ENCODE assay signal across 10 mouse cellular contexts in genomic region chr4:59457941-59458340, GRCm38 (mm10). TPM values are rescaled to one million over a fixed set of nuclear protein-coding genes. Genes with fewer than 3 reads are reported as not detected.
A peak's percentile ranks its signal among the peaks of the same experiment; 100 is the strongest.
DNase-seq lines count a peak whose midpoint lies in the region; ATAC-seq and TF ChIP-seq lines count a peak whose summit lies in the region.
"Had no signal": no experiment of that assay in that cellular context is flagged by ENCODE, and none has a peak within 500 bp of the region (broad histone marks: within the 10 kb centered on the region; RNA-seq: fewer than 3 reads in every experiment).

No protein-coding gene starts in this region.

- WGBS in hindbrain, postnatal 0 days: 34% methylated on average over 9 of the region's 9 CpGs
- 47% methylated on average over 9 of the region's 9 CpGs for WGBS in hindbrain, embryonic 12.5 days
- 54% methylated on average over 9 of the region's 9 CpGs for WGBS in heart, embryonic 10.5 days

- H3K9me3 ChIP-seq in hindbrain, postnatal 0 days (ENCODE audit: low read length): no peaks in the 10 kb centered on the region
- no peaks in the 10 kb centered on the region for H3K9me3 ChIP-seq in hindbrain, embryonic 12.5 days (replicated peaks)
- no peaks in the 10 kb centered on the region for H3K9me3 ChIP-seq in heart, embryonic 10.5 days
- H3K9me3 ChIP-seq: G1E had no signal

- no peak overlapping the region for H3K4me3 ChIP-seq in hindbrain, postnatal 0 days (ENCODE audit: low read length)
- no peak overlapping the region for H3K4me3 ChIP-seq in hindbrain, embryonic 12.5 days
- H3K4me3 ChIP-seq in heart, embryonic 10.5 days: no peak overlapping the region

- no peak overlapping the region for H3K27ac ChIP-seq in hindbrain, postnatal 0 days
- H3K27ac ChIP-seq in hindbrain, embryonic 12.5 days: no peak overlapping the region
- 0 out of 2 replicates have a peak overlapping the region, but pooled peaks have one; percentile 10 for H3K27ac ChIP-seq in heart, embryonic 10.5 days

- peak; percentile 7 for DNase-seq in hindbrain, postnatal 0 days (ENCODE audit: low spot score)
- peak; percentile 74 for DNase-seq in R1 (ENCODE audit: low read depth, low spot score)
- DNase-seq in heart, embryonic 10.5 days (ENCODE audit: low spot score): no peak
- DNase-seq in lung, postnatal 10 days: peak; percentile 81
- DNase-seq in frontal cortex, postnatal 14 days (ENCODE audit: low spot score in 2 of 2): no peak
- DNase-seq in right cerebral cortex, postnatal 36 days (ENCODE audit: low spot score in 2 of 2): no peak
- DNase-seq: layer of hippocampus, adult 9-11 months had no signal

- no peaks in the 10 kb centered on the region for H3K36me3 ChIP-seq in hindbrain, postnatal 0 days (ENCODE audit: insufficient read depth, low read length)
- no peaks in the 10 kb centered on the region for H3K36me3 ChIP-seq in hindbrain, embryonic 12.5 days
- no peaks in the 10 kb centered on the region for H3K36me3 ChIP-seq in heart, embryonic 10.5 days
- H3K36me3 ChIP-seq: G1E had no signal

- H3K27me3 ChIP-seq in hindbrain, postnatal 0 days (ENCODE audit: insufficient read depth, low read length): no peaks in the 10 kb centered on the region
- H3K27me3 ChIP-seq in hindbrain, embryonic 12.5 days: no peaks in the 10 kb centered on the region
- H3K27me3 ChIP-seq in heart, embryonic 10.5 days (ENCODE audit: insufficient read depth, poor library complexity, severe bottlenecking): no peaks in the 10 kb centered on the region

- no peaks in the 10 kb centered on the region for H3K4me1 ChIP-seq in hindbrain, postnatal 0 days (ENCODE audit: insufficient read depth, low read length)
- H3K4me1 ChIP-seq in hindbrain, embryonic 12.5 days: no peaks in the 10 kb centered on the region
- peaks cover 36% of the 10 kb centered on the region for H3K4me1 ChIP-seq in heart, embryonic 10.5 days

- H3K4me2 ChIP-seq in hindbrain, postnatal 0 days (ENCODE audit: low read depth, low read length): no peak overlapping the region
- H3K4me2 ChIP-seq in hindbrain, embryonic 12.5 days (replicated peaks): no peak overlapping the region

- no peak overlapping the region for H3K9ac ChIP-seq in hindbrain, postnatal 0 days (replicated peaks; ENCODE audit: low read length)
- H3K9ac ChIP-seq in hindbrain, embryonic 12.5 days: no peak overlapping the region

- ATAC-seq in hindbrain, postnatal 0 days: no peak
- ATAC-seq in hindbrain, embryonic 12.5 days (ENCODE audit: low FRiP score): no peak
- ATAC-seq in cerebellum, adult (ENCODE audit: insufficient number of reproducible peaks, low FRiP score, low TSS enrichment): no peak

- no peak for TF ChIP-seq CTCF in hindbrain, postnatal 0 days (IDR thresholded peaks at IDR 0.05; ENCODE audit: low read depth)

RNA-seq across cellular contexts. Expression of gene Susd1, which starts 19.5 kb away (rescaled TPM):
- total RNA-seq in hindbrain, postnatal 0 days (2014; rRNA removed): 9.4 and 10.8 TPM in 2 replicates
- polyA plus RNA-seq in hindbrain, postnatal 0 days (2015; fragmentation: Nextera tagmentation; extraction: Ambion mirVana): 2.2 and 2.7 TPM in 2 replicates
- 1.3 and 1.4 TPM in 2 replicates for polyA plus RNA-seq in hindbrain, embryonic 12.5 days (2016; fragmentation: Nextera tagmentation; extraction: Ambion mirVana)
- 8.1 and 9.7 TPM in 2 replicates for polyA plus RNA-seq in heart, embryonic 10.5 days (2016; fragmentation: Nextera tagmentation; extraction: Ambion mirVana)

Comparison
In these comparisons a context has a peak if more than half of its experiments do, and no peak if none do; other contexts are left out.
1. DNase-seq: peak in hindbrain, postnatal 0 days (single experiment), R1 (single experiment) and lung, postnatal 10 days (single experiment); none in heart, embryonic 10.5 days (single experiment), frontal cortex, postnatal 14 days (0 of 2) and right cerebral cortex, postnatal 36 days (0 of 2).